Mouse (Mus musculus): ENCODE results near the gene Ldlrad3.

Gene Ldlrad3

GRCm38 (mm10) chr2:102034513-102034879 is 151.7 kb downstream of the Ldlrad3 start:
- 86% methylated on average over 11 of the region's 11 CpGs for WGBS

DNA sequence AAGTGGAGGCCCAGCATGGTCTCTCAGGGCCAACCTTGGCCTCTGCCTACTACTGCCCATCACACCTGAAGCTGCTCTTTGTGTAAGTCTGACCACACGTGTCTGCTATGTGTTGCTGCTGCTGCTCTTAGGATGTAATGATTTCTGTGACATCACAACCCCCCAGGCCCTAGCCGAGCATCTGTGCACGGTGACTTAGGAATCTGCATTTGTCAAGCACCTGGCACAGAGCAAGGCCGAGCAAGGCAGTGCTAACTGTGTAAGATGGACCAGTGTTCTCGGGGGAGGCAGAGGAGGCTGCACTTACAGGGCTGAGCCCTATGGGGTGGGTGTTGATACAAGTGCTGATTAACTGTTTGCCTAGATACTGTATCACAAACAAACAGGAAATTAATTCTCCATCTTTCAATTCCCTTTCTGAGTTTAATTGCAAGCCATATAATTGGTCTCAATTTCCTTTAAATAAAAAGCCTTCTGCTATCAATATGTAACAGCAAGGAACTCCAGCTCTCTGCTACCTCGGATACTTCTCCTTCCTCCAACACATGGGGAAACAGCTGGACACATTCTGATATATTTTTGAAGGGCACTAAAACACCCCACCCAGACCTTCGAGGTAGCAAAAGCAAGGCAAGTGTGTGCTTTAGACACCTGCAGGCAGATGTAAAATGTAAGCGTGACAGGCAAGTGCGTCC is 152.2 kb downstream of the Ldlrad3 start:
- 71% methylated on average over 9 of the region's 9 CpGs for WGBS

- whole genome bisulfite sequencing: 37% methylated on average over 9 of the region's 9 CpGs
These were observed 153.4 kb downstream of the Ldlrad3 start for GRCm38 (mm10) chr2:102032713-102033343.

GRCm38 (mm10) chr2:102030652-102031051 is 155.5 kb downstream of the Ldlrad3 start:
- 21% methylated on average over 5 of the region's 5 CpGs for whole genome bisulfite sequencing

- WGBS: 37% methylated on average over 6 of the region's 6 CpGs
These were observed 156.0 kb downstream of the Ldlrad3 start for GRCm38 (mm10) chr2:102030152-102030551.

- 57% methylated on average over 5 of the region's 5 CpGs for WGBS
These were observed 156.5 kb downstream of the Ldlrad3 start for GRCm38 (mm10) chr2:102029682-102030081.

DNA sequence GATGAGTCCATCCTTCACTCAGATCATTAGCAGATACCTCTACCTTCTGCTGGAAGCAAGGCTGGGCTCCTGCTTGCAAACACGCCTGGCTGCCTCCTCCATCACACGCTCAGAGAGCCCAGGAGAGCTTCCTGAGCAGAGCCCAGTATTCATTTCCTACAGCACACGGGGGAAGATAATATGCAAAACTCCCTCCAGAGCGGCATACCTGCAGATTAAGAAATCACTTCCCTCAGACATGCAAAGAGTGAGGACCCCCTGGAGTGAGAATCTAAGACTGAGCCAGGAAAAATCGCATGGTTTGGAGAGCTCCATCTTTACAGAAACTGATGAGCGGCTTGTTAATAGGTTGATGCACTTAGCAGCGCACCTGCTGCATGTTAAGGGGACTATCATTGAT is 158.9 kb downstream of the Ldlrad3 start:
- WGBS: 88% methylated on average over 7 of the region's 7 CpGs

GRCm38 (mm10) chr2:102026156-102026555 is 160.0 kb downstream of the Ldlrad3 start:
- 93% methylated on average over 9 of the region's 9 CpGs for WGBS

- 79% methylated on average over 8 of the region's 8 CpGs for WGBS
These were observed 161.7 kb downstream of the Ldlrad3 start for GRCm38 (mm10) chr2:102024483-102024882.

DNA sequence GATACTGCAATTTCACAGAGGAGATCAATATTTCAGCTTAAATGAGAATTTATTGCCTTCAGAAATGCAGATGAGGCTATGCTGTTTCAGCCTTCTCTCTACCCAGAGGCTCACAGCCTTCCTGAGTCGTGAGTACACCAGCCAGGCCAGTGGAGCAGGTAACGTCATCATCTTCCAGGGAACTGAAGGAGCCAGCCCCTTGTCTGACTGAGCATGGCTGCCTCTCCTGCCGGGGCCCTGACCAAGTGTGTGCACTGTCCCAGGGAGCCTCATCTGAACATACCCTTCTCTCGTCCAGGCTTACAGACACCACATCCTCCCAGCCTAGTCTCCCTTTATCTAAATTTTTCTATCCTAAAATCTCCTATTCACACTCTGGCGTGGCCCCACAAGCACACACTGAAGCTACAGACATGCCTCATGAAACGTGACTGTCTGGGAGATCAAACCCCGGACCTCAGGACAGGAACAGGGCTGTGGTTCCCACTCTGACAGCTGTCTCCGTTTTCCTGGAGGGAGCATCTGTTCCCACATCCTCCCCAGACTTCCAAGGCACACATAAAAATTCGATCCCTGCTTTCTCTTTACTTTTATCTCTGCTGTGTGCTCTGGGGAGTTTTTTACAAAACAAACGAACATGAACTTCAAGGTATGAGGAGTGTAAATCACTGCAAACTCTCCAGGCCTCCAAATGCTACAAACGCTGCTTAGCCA is 164.7 kb downstream of the Ldlrad3 start:
- WGBS: 53% methylated on average over 11 of the region's 11 CpGs

- WGBS: 94% methylated on average over 3 of the region's 3 CpGs
These were observed 165.6 kb downstream of the Ldlrad3 start for GRCm38 (mm10) chr2:102020546-102020945.

- WGBS: 68% methylated on average over 6 of the region's 6 CpGs
These were observed 171.6 kb downstream of the Ldlrad3 start for GRCm38 (mm10) chr2:102014538-102015113.

- WGBS: 84% methylated on average over 6 of the region's 6 CpGs
These were observed 174.7 kb downstream of the Ldlrad3 start for GRCm38 (mm10) chr2:102011311-102011975.

DNA sequence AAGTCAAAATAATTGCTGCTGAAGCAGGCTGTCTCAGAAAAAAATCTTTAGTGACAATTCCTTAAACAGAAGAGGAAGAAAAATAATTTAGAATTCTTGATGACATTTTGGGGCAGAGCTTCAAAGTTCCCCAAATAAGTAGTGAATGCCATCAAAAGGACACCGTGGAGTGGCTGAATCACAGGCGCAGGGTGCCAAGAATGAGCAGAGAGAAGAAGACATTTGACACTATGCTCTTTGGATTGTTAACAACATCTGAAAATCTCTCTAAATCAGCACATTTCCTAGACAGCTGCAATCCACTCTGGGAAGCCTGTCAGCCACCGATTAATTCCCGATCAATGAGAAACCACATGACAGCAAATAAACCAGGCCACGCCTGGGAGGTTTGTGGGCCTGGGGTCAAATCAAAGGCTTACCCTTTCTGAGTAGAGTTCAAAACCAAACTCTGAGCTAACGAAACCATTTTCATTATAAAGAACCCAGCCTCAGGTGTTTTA is 176.4 kb downstream of the Ldlrad3 start:
- 74% methylated on average over 6 of the region's 6 CpGs for WGBS

GRCm38 (mm10) chr2:102006143-102006542 is 180.0 kb downstream of the Ldlrad3 start:
- 50% methylated on average over 4 of the region's 4 CpGs for WGBS

GRCm38 (mm10) chr2:102005377-102006007 is 180.7 kb downstream of the Ldlrad3 start:
- WGBS: 61% methylated on average over 8 of the region's 8 CpGs

DNA sequence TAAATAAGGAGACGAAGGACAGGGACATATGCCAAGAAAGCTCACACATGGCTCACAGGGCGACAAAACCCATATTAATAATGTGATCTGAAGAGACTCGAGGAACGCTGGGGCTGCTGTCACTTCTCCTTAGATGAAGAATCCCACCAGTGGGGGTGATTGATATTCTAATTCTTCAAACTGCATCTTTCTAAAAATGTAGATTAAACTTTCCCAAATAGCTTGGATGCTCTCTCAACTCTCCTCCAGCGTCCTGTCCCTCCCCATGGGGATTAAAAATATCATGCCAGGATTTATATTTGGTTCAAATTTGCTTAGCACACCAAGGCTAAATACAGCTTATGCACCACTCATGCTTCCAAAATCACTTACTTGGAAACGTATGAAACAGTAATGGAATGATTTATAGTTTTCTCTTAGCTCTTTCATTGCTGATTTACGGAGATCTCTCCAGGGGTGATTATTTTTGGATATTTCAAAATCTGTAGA is 182.4 kb downstream of the Ldlrad3 start:
- WGBS: 39% methylated on average over 7 of the region's 7 CpGs

GRCm38 (mm10) chr2:102002974-102003775 is 183.0 kb downstream of the Ldlrad3 start:
- 21% methylated on average over 8 of the region's 8 CpGs for WGBS

GRCm38 (mm10) chr2:102002408-102002973 is 183.7 kb downstream of the Ldlrad3 start:
- WGBS: 33% methylated on average over 12 of the region's 12 CpGs

- 9% methylated on average over 1 of the region's 1 CpGs for WGBS
These were observed 184.5 kb downstream of the Ldlrad3 start for GRCm38 (mm10) chr2:102001661-102002060.

All from cerebral cortex, adult 2 months (tissue).